Mouse (Mus musculus): Measurements from ENCODE around the gene Ahdc1.

The Ahdc1 gene

DNA sequence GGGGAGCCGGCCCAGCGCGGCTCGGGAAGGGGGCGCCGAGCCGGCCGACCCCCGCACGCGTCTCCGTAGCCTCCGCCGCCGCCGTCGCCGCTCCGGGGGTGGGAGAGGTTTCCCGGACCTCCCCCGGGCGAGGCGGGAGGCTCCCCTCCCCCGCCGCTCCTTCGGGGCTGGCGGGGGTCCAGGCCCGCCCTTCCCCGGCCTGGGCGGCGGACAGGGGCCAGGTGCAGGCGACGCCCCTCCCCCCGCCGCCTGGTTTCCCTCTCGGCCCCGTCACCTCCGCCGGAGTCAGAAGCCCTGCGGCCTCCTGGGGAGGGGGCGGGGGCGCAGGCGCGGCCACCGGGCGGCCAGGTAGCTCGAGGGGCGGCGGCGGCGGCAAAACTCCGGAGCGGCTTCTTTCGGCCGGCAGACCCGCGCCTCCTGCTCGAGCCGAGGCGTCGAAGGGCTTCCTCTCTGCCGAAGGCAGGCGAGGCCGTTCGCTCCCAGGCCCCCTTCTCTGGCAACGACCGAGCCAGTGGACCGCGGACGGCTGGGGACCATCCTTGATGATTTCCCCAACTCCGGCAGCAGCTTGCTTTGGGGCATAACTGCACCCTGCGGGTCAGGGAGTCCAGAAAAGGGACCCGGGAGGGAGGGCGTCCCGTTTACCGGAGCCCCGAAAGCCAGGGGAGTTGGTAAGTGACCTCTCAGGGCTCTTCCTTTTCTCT is 28.2 kb downstream of the Ahdc1 start:
- no peak for DNase-seq (ENCODE audit: low spot score in 2 of 2)

DNA sequence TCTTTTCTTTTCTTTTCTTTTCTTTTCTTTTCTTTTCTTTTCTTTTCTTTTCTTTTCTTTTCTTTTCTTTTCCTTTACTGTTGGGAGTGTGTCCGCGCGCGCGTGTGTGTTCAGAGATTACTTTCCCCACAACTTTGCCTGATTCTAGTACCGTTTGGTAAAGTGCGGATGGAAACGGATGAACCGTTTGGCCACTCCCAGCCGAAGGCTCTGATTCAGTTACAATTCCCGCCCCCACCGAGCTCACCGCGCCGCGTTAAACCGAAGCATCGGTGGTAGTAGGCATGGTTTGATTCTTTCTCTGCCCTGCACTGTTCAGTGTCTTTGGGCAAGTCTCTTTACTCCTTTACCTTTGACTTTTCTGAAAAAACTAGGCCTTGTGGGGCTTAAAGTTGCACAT is 28.8 kb downstream of the Ahdc1 start:
- no peak for DNase-seq (ENCODE audit: low spot score in 2 of 2)

DNA sequence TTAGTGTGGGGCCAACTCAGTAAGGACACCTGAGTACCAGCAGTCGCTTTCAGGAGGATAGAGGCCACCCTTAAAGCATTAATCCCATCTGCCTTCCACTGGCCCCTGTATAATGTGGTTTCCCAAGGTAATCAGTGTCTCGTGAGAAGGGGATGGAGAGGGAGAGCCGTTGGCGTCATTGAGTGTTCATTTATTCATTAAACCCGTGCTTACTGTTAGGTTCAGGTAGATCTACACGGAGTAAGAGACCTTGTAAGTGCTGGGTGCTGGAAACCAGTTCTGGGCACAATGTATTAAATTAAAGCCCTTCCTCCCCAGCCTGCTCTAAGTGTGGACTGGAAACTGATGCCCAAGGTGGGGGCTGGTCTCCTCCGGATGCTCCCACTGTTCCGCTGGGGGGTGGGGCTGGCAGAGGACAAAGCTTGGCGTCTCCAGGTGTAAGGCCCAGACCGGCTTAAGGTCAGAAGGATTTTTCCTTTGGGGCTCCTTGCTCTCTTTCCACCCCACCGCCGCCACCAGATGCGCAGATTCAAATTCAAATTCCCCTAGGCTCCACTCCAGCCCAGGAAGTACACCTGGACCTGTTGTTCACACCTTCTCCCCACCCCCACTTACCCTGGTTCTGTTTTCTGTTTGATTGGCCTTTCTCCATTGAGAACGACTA is 29.3 kb downstream of the Ahdc1 start:
- DNase-seq (ENCODE audit: low spot score in 2 of 2) = no peak

DNA sequence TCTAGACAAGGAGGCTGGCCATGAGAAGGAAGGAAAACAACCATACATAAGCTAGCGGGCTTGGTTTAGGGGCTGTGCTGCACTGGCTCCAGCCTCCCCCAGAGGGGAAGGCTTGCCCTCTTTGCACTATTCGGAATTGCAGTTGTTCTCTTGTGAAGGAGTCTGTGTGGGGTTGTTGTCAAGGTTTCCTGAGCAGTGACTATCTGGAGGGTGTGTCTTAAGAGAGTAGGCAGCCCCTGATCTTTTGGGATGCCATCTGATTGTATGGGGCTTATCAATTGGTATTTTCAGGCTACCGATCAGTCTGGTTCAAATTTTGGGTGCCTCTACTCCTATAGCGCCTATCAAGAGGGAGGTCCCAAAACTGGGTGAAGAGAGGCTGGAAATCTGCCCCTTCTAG is 31.2 kb downstream of the Ahdc1 start:
- DNase-seq (ENCODE audit: low spot score in 2 of 2) = no peak

DNA sequence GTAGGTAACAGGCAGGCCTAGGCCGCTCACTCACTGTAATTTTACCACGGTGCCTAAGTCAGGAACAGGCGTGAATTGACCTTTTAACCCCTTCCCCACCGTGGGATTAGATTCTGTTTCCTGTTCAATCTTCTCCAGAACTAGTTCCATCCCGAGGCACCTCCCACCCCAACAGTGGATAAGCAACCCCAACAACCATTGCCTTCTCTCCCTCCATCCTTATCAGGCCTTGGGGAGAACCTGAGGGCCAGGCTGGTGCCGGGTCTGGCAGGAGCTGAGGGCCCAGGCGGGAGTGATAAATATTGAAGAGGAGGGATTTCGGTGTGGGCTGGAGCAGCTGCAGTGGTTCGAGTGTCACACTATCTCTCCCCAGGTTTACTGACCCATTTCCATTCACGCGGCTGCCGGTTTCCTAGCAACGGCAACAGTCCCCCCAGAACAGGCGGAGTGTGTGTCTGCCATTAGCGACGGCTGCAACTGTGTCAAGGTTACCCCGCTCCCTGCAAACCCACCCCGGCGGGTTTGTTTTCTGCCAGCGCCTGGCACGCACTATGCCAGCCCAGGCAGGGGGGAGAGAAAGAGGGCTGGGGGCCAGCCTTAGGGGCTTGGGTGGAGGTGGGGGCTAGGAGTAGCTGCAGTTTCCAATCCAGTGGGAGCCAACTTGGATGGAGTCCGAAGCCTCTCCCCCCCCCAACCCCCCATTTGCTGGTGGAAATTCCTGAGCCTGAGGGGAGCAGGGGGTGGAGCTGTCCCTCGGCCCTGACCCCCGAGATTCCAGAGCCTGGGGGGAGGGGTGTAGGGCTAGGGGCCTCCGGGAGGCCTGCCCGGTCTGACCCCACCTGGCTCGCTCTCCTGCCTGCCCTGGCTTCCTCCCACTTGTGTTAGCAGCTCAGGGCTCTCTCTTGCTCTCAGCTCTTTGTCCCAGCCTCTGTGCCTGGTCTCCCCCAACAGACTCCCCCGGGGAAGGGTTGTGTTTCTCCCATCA is 31.9 kb downstream of the Ahdc1 start:
- no peak for DNase-seq (ENCODE audit: low spot score in 2 of 2)

DNA sequence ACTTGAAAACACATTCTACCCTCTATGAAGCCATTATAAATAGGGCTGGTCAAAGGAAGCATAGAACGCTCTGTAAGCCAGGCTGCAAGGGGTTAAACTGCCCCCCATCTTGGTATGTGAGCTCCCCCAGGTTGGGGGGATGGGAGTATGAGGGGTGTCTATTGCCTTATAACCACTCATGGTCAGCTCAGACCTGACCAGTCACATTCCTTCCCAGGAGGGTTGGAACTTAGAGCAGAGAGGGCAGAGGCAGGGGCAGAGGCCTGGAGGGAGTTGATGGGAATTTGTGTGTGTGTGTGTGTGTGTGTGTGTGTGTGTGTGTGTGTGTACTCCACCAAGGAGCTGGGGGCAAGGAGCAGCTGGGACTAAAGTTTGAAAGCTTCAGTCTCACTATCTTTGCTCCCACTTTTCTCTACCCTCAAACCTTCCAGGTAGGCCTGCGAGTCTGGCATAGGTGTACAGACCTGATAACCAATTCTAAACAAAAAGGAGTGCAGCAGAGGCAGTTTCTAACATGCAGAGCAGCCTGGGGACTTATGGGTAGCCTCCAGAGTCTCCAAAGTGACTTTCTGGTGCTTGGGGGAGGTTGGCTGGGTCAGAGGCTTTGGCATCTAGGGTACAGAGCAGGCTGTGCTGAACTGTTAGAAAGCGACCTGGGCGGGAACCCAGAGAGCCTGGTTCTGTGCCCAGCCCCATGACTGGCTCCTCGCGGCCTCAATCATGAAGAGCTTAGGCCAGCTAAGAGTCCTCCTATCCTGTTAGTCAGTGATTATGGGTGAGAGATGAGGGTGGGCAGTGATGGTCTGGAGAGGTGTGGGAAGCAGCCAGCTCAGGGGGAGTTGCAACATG is 33.0 kb downstream of the Ahdc1 start:
- DNase-seq (ENCODE audit: low spot score in 2 of 2) = peak in 1 of 2 experiments; percentile 72

DNA sequence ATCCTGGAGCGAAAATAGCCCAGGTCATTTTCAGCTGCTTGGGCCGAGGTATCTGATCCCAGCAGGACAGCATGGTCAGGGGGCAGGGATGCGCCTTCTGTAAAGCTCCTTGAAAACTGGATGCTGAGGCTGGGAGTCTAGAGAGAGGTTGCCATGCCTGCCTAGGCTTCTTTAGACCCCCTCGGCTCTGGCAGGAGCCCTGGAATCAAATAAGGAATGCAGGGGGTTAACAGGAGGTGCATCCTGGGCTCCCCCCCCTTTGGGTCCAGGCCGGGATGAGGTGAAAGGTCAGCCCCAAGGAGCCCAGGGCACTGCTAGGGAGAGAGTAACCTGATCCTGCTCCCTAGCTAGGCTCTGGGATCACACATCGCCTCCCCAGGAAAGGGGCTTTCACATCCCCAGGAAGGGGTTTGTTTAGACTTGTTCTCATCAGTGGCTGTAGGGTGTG is 33.6 kb downstream of the Ahdc1 start:
- no peak for DNase-seq (ENCODE audit: low spot score in 2 of 2)

DNA sequence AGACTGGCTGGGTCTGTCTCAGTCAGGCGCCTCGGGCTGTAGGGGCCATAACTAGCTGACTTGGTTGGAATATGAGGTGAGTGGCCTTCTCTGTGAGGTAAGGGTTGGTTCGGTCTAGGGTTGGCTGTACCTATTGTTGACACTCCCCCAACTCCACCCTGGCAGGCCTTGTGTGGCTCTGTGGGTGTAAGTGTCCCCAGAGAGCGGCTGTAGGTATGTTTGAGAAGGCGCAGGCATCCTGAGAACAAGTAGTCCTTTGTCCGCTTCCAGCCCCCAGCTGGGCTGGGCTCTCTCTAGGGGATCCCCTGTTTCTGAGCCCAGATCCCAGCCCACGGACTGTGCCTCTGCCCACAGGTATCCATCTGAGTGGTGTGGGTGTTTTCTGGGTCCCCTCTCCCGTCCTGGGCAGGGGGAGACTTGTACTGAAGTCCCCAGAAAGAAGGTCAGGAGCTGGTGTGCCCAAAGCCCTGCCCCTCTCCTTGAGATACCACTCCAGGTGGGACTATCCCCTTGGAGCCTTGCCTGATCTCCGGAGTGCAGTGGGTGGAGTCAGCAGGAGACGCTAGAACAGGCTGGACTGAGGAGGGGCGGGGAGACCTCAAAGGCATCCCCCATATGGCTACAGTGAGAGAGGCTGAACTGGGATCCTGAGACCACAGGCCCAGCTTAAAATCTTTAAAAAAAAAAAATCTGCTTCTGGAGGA is 34.9 kb downstream of the Ahdc1 start:
- no peak for DNase-seq (ENCODE audit: low spot score in 2 of 2)

DNA sequence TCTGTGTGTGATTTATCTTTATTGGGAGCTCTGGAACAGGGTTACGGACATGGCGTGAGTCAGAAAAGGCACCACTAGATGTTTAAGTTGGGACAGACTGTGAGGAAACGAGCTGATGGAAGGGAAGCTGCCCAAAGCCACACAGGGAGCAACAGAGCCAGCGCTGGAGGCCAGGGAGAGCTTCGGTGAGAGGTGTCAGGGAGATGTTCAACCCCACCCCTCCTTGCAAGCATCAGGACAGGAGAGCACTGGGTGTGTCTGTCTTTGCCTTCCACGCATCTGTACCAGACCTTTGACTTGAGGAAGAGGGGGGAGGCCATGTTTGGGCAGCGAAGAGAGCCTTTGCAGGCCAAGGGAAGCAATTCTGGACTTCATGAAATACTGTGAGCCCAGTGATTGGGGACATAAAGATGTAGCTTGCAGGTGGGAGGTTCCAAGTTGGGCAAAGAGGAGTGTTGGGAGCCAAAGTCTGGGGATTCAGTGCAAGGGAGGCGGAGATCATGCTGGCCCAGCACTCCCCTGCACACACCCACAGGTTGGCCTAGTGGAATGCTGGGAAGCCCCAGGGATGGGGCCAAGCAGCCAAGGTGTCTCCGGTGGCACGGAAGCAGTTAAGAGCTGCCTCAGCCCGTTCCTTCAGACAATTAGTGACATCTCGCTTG is 35.8 kb downstream of the Ahdc1 start:
- no peak for DNase-seq (ENCODE audit: low spot score in 2 of 2)

DNA sequence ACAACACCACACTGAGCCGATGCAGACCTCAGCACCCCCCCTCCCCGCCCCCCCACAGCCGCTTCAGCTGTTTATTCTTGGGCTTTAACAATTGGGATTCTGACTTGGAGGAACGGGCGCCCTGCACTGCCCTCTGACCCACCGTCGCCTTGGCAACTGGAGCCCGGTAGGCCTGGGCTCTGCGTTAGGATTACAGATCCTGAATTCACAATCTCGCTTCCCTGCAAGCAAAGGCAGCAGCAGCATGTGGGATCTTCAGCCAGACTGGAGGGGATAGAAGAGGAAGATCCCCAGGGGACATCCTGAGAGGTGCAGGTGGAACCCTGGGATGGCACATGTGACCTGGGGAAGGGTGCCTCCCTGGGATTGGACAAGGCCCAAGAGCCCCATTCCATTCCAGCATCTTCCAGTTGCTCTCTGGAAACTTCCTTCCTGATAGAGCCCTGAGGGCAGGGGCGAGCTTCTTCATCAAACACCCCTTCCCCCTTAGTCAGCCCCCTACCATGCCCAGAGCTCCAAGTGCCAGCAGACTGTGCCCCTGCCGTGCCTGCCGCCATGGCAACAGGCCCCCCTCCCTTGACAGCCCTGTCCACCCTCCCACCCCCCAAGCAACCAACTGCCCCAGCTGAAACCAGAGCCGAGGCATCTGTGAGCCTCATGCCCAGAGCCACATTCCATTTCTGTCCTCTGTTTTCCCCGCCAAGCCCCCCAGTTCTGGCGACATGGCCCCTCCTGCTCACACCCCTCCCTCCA is 36.5 kb downstream of the Ahdc1 start:
- DNase-seq (ENCODE audit: low spot score in 2 of 2) = no peak

DNA sequence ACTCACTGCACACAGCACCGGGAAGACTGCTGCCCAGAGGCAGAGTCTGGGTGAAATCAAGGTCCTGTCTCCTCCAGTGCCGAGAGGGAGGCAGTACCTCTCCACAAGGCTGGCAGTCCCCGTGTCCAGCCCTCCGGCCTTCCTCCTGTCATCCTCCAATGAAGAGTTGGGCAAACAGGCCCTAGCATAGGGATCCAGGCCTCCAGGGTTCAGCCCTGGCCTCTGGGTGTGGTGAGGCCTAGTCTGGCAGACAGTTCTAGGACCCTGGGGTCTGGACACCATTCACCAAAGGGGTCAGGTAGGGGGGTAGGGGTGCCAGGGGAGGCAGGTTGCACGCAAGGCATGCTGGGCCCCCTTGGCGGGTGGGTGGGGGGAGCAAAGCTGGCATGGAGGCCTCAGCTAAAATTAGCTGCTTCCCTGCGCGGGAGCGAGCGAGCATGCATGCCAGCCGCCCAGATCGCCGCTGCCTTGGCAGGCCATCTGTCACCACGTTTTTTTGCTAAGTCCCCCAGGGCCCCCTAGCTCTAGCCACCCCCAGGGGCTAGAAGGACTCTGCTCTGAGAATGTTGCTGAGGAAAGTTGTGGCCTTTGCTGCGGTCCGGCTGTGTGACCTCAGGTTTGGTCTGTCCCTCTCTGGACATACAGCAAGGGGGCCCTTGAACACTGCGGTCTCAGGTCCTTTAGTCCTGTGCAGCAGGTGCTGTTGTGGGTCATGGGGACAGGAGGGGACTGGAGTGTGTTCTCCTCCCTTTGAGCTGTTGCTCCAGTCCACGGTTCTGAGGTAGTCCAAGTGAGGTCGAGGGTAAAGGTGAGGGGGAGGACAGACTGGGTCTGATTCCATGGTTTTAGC is 38.2 kb downstream of the Ahdc1 start:
- no peak for DNase-seq (ENCODE audit: low spot score in 2 of 2)

DNA sequence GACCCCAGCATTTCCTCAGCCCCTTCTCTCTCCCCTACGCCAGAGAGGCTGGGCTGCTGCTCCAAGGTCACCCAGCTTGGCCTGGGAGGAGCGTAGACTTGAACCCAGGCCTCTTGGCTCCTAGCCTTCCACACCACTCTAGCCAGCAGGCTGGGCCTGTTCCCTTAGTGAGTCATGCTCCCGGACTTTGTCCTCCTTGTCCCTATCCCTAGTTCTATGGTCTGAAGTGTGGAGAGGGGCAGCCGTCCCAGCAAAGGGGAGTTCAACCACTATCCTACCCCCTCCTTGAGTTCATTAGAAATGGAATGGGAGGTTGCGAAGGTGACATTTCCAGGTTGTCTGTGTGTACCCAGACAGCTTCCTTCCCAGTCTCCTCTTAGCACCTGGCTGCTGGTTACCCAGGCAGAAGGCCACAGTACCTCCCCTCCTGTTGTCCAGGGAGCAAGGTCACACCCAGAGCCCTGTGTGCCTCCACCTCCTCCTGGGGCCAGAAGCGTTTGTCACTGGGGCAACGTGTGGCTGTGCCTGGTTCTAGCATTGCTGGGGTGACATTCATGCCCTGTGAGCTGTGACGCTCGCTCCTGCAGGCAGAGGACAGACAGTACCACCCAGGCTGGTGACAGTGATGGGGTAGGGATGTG is 39.3 kb downstream of the Ahdc1 start:
- no peak for DNase-seq (ENCODE audit: low spot score in 2 of 2)

DNA sequence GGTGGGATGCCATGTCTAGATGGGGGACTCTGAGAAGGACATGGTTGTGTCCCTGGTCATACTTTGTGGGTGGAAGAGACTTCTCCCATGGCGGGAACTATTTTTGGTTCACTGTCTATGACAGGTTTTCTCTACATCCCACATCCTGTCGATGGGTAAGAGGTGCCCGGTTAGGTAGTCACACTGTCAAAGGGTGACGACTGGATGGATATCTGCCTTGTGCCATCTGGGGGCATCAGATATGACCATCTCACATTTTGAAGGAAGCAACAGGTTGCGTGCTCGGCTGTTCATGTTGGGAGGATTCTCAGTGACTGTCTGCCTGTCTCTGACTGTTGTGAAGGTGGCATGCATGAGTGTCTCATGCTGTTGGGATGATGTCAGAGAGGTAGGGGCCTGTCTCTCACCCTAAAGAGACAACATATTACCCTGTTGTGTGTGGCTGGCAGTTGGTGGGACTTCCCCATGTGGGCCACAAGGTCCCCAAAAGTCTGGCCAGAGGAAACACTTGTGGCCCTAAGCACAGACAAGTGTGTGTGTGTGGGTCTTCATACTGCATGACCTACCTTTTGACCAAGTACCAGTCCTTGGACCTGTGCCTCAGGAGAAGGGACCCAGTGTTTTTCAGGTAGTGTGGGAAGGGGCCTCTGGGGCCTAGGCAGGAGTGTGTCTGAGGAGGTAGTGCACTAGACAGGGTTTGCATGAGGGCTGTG is 39.9 kb downstream of the Ahdc1 start:
- no peak for DNase-seq (ENCODE audit: low spot score in 2 of 2)

DNA sequence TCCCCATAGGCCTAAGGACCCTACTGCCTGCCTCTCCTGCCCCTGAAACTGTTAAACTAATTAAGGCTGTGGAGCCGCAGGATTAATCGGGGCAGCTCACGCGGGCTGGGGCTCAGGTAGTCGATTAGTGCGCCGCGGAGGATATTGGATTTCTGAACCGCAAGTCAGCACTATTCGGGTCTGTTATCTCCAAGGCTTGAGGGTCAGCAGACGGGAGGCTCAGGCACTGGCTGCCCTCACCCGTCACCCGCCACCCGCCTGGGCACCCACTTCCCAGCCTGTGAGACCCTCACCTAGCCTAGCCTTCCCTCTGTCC is 40.4 kb downstream of the Ahdc1 start:
- DNase-seq (ENCODE audit: low spot score in 2 of 2) = no peak

DNA sequence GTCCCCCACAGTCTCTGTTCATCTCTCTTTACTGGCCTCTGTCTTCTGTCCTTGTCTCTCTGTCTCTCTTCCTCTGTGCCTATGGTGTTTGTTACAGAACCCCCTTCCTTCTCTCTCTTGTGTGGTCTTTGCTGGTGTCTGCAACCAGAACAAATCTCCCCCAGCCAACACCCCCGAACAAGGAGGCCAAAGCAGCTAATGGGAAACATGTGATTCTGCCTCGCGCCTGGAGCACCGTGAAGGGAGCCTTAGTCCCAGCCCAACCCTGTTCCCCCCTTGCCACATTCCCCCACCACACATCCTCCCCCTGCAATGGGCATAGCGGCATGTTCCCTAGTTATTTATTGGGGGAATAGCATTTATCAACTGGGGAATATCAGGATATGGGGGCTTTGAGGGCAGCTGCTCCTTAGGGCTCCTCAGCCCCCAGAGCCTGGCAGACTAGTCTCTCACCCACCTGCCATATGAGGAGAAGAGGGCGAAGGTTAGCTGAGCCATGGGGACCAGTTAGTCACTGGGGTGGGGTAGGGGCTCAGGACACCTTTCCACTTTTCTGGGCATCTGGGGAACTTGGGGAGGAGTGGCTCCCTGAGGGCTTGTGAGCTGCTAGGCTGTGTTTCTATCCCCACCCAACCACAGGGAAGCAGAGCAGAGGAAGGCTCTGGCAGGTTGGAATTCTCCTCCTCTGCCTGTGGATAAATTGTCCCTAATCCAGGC is 41.1 kb downstream of the Ahdc1 start:
- DNase-seq (ENCODE audit: low spot score in 2 of 2) = no peak

DNA sequence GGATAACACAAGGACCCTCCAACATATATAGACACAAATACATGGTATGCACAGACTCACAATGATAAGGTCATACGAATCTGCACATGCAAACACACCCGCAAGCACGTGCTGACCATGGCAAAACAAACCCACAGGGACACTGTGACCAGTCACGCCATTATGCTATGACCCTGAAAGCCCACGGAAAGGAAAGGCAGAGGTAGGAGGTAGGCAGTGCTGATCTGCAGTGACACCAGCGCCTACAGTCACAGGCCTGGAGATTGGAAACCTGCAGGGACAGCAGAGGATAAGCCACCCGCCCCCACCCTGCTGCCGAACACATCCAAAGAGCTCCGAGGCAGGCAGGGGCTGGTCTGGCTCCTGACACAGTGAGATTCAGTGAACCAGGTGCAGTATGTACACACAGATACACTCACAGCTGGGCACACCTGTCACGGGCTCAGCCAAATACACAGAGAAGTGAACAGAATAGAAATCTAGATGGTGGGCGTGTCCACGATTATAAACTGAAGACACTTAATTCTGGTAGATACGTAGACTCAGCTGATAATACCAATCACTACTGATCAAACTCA is 42.0 kb downstream of the Ahdc1 start:
- no peak for DNase-seq (ENCODE audit: low spot score in 2 of 2)

DNA sequence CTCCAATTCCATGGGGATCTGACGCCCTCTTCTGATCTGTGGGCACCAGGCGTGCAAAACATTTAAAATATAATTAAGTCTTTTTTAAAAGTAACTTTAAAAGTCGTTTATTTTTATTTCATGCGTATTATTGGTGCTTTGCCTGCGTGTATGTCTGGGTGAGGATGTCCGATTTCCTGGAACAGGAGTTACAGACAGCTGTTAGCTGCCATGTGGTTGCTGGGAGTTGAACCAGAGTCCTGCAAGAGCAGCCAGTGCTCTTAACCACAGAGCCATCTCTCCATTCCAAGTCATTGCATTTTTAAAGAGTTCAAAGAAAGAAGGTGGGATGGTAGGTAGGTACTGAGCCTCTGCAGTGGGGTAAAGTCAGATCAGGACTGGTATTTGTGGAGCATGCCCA is 43.5 kb downstream of the Ahdc1 start:
- DNase-seq (ENCODE audit: low spot score in 2 of 2) = no peak
